Mouse (Mus musculus): Measurements from ENCODE around the gene Atp11c. TPM values are rescaled to one million over a fixed set of nuclear protein-coding genes. Genes with fewer than 3 reads are reported as not detected.

Gene Atp11c
- polyA plus RNA-seq, 1 experiment: 4.1 TPM

- no peaks in the 10 kb centered on the region for H3K4me1 ChIP-seq (ENCODE audit: control insufficient read depth, insufficient read depth, low read length)
- no peak overlapping the region for H3K4me3 ChIP-seq (ENCODE audit: insufficient read depth, low read depth, low read length)
- 57% methylated on average over 4 of the region's 4 CpGs for WGBS
- no peaks in the 10 kb centered on the region for H3K36me3 ChIP-seq (ENCODE audit: control insufficient read depth, insufficient read depth, low read length)
- no peak for DNase-seq
- no peaks in the 10 kb centered on the region for H3K27me3 ChIP-seq (replicated peaks; ENCODE audit: control insufficient read depth, insufficient read depth, low read length)
- TF ChIP-seq POLR2A (IDR thresholded peaks at IDR 0.05; ENCODE audit: low read depth, low read length) (no peak), CTCF (conservative IDR thresholded peaks at IDR 0.05; ENCODE audit: insufficient read depth, insufficient read length, low read depth, low read length) (no peak)
- no peak overlapping the region for H3K27ac ChIP-seq (ENCODE audit: insufficient read depth, low read depth, low read length)
Measured at GRCm38 (mm10) chrX:60321321-60321720, 271.2 kb downstream of the Atp11c start.

- no peaks in the 10 kb centered on the region for H3K4me1 ChIP-seq (ENCODE audit: control insufficient read depth, insufficient read depth, low read length)
- no peak overlapping the region for H3K4me3 ChIP-seq (ENCODE audit: insufficient read depth, low read depth, low read length)
- no peaks in the 10 kb centered on the region for H3K36me3 ChIP-seq (ENCODE audit: control insufficient read depth, insufficient read depth, low read length)
- 92% methylated on average over 3 of the region's 3 CpGs for WGBS
- no peaks in the 10 kb centered on the region for H3K27me3 ChIP-seq (replicated peaks; ENCODE audit: control insufficient read depth, insufficient read depth, low read length)
- H3K27ac ChIP-seq (ENCODE audit: insufficient read depth, low read depth, low read length): no peak overlapping the region
- no peak for TF ChIP-seq POLR2A (IDR thresholded peaks at IDR 0.05; ENCODE audit: low read depth, low read length)
- TF ChIP-seq CTCF (conservative IDR thresholded peaks at IDR 0.05; ENCODE audit: insufficient read depth, insufficient read length, low read depth, low read length): no peak
- no peak for DNase-seq
Measured at GRCm38 (mm10) chrX:60317661-60318060, 274.8 kb downstream of the Atp11c start.

- WGBS: 93% methylated on average over 2 of the region's 2 CpGs
- no peak for DNase-seq
Measured at GRCm38 (mm10) chrX:60292335-60292734, 300.2 kb downstream of the Atp11c start.

GRCm38 (mm10) chrX:60255346-60255745 lies 337.2 kb downstream of the Atp11c start:
- TF ChIP-seq POLR2A (IDR thresholded peaks at IDR 0.05; ENCODE audit: low read depth, low read length) (no peak), CTCF (conservative IDR thresholded peaks at IDR 0.05; ENCODE audit: insufficient read depth, insufficient read length, low read depth, low read length) (no peak)
- Histone ChIP-seq H3K27ac (ENCODE audit: insufficient read depth, low read depth, low read length) (no peak overlapping the region), H3K36me3 (ENCODE audit: control insufficient read depth, insufficient read depth, low read length) (no peaks in the 10 kb centered on the region), H3K4me1 (ENCODE audit: control insufficient read depth, insufficient read depth, low read length) (no peaks in the 10 kb centered on the region), H3K4me3 (ENCODE audit: insufficient read depth, low read depth, low read length) (no peak overlapping the region), H3K27me3 (replicated peaks; ENCODE audit: control insufficient read depth, insufficient read depth, low read length) (no peaks in the 10 kb centered on the region)
- DNase-seq: no peak

More at GRCm38 (mm10) chrX:60292335-60292734, 300.2 kb downstream of the Atp11c start:
- no peaks in the 10 kb centered on the region; the same call in 1 of the 2 replicates for H3K36me3 ChIP-seq (ENCODE audit: control insufficient read depth, insufficient read depth, low read length)
- H3K27ac ChIP-seq (ENCODE audit: insufficient read depth, low read depth, low read length): no peak overlapping the region
- H3K4me3 ChIP-seq (ENCODE audit: insufficient read depth, low read depth, low read length): no peak overlapping the region
- TF ChIP-seq POLR2A (IDR thresholded peaks at IDR 0.05; ENCODE audit: low read depth, low read length) (no peak), CTCF (conservative IDR thresholded peaks at IDR 0.05; ENCODE audit: insufficient read depth, insufficient read length, low read depth, low read length) (no peak)
- H3K4me1 ChIP-seq (ENCODE audit: control insufficient read depth, insufficient read depth, low read length): no peaks in the 10 kb centered on the region
- no peaks in the 10 kb centered on the region for H3K27me3 ChIP-seq (replicated peaks; ENCODE audit: control insufficient read depth, insufficient read depth, low read length)

GRCm38 (mm10) chrX:60187726-60188125 lies 404.8 kb downstream of the Atp11c start:
- DNase-seq: no peak
- H3K36me3 ChIP-seq (ENCODE audit: control insufficient read depth, insufficient read depth, low read length): no peaks in the 10 kb centered on the region
- TF ChIP-seq CTCF (conservative IDR thresholded peaks at IDR 0.05; ENCODE audit: insufficient read depth, insufficient read length, low read depth, low read length) (no peak), POLR2A (IDR thresholded peaks at IDR 0.05; ENCODE audit: low read depth, low read length) (no peak)
- H3K27me3 ChIP-seq (replicated peaks; ENCODE audit: control insufficient read depth, insufficient read depth, low read length): no peaks in the 10 kb centered on the region
- H3K4me3 ChIP-seq (ENCODE audit: insufficient read depth, low read depth, low read length): no peak overlapping the region
- H3K4me1 ChIP-seq (ENCODE audit: control insufficient read depth, insufficient read depth, low read length): no peaks in the 10 kb centered on the region
- no peak overlapping the region for H3K27ac ChIP-seq (ENCODE audit: insufficient read depth, low read depth, low read length)
- WGBS: 40% methylated on average over 1 of the region's 1 CpGs

- 75% methylated on average over 3 of the region's 3 CpGs for WGBS
- Histone ChIP-seq H3K27ac (ENCODE audit: insufficient read depth, low read depth, low read length) (no peak overlapping the region), H3K27me3 (replicated peaks; ENCODE audit: control insufficient read depth, insufficient read depth, low read length) (no peaks in the 10 kb centered on the region), H3K36me3 (ENCODE audit: control insufficient read depth, insufficient read depth, low read length) (no peaks in the 10 kb centered on the region), H3K4me3 (ENCODE audit: insufficient read depth, low read depth, low read length) (no peak overlapping the region), H3K4me1 (ENCODE audit: control insufficient read depth, insufficient read depth, low read length) (no peaks in the 10 kb centered on the region)
- no peak for DNase-seq
- no peak for TF ChIP-seq POLR2A (IDR thresholded peaks at IDR 0.05; ENCODE audit: low read depth, low read length)
- no peak for TF ChIP-seq CTCF (conservative IDR thresholded peaks at IDR 0.05; ENCODE audit: insufficient read depth, insufficient read length, low read depth, low read length)
Measured at GRCm38 (mm10) chrX:60182611-60183010, 409.9 kb downstream of the Atp11c start.

- no peak for DNase-seq
- under 1% methylated on average over 27 of the region's 28 CpGs for WGBS
- no peak for TF ChIP-seq POLR2A (IDR thresholded peaks at IDR 0.05; ENCODE audit: low read depth, low read length)
- TF ChIP-seq CTCF (conservative IDR thresholded peaks at IDR 0.05; ENCODE audit: insufficient read depth, insufficient read length, low read depth, low read length): no peak
- H3K4me3 ChIP-seq (ENCODE audit: insufficient read depth, low read depth, low read length): no peak within 1 kb of the TSS
- no peaks in the 10 kb centered on the region for H3K36me3 ChIP-seq (ENCODE audit: control insufficient read depth, insufficient read depth, low read length)
- H3K27me3 ChIP-seq (replicated peaks; ENCODE audit: control insufficient read depth, insufficient read depth, low read length): no peaks in the 10 kb centered on the region
- H3K4me1 ChIP-seq (ENCODE audit: control insufficient read depth, insufficient read depth, low read length): no peaks in the 10 kb centered on the region
- no peak within 1 kb of the TSS for H3K27ac ChIP-seq (ENCODE audit: insufficient read depth, low read depth, low read length)
Measured at GRCm38 (mm10) chrX:60178744-60179458, 413.6 kb downstream of the Atp11c start, which contains the start of gene Mcf2. Gene Mcf2 (minus strand): TSS chrX:60179089.
